Mouse (Mus musculus): ENCODE results near the gene Lrrfip1.

Gene Lrrfip1

DNA sequence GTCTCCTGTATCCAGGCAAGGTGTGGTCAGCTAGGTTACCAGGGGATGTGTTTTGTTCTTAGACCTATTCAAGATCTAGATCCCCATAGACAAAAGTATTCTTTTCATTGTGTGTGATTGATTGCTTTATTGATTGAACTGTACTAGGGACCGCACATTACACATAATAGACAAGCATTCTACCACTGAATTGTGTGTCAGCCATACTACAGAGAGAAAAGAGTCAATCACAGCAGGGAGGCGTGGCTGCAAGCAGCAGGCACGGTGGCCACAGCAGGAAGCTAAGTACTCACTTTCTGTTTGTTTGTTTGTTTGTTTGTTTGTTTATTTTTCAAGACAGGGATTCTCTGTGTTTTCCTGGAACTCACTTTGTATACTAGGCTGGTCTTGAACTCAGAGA is 25.9 kb downstream of the Lrrfip1 start:
- DNase-seq: no peak

DNA sequence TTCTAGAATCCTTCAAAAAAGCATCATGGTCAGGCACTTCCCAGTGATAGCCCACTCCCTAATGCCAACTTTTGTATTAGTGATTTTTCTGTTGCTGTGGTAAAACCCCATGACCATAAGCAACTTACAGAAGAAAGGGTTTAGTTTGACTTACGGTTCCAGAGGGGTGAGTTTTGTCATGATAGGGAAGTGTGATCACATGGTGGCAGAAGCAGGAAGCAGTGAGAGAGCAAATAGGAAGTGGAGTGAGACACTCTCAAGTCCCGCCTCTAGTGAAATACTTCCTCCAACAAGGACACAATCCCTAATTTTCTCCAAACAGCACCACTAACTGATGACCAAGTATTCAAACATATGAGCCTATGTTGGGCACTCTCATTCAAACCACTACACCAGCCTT is 28.4 kb downstream of the Lrrfip1 start:
- DNase-seq: no peak

DNA sequence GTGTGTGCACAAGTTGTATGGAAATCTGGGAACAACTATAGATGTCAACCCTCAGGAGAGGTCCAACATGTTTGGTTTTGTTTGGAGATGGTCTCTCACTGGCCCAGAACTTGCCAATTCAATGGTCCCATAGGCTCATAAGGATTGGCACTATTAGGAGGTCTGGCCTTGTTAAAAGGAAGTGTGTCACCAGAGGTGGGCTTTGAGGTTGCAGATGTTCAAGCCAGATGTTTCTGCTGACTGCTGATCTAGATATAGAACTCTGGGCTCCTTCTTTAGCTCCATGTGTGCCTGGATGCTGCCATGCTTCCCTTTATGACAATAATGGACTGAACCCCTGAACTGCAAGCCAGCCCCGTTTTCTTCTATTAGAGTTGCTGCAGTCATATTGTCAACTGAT is 31.8 kb downstream of the Lrrfip1 start:
- no peak for DNase-seq

DNA sequence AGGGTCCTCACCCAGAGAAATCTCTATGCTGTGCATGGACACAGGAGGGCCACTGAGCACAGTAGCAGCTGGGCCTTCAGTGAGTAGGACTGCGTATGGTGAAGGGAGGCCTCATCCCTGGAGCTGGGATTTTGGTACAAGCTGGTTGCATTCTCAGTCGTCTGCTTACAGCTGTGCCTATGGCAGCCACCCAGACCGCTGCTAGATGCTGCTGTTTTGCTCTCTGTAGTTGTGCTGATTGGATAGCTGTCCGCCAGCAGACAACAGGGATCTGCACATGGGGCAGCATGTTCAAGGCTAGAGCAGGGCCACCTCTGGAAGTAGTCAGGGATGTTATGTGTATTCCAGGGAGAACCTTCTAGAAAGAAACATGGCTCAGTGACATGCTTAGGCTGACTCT is 33.0 kb downstream of the Lrrfip1 start:
- no peak for DNase-seq

DNA sequence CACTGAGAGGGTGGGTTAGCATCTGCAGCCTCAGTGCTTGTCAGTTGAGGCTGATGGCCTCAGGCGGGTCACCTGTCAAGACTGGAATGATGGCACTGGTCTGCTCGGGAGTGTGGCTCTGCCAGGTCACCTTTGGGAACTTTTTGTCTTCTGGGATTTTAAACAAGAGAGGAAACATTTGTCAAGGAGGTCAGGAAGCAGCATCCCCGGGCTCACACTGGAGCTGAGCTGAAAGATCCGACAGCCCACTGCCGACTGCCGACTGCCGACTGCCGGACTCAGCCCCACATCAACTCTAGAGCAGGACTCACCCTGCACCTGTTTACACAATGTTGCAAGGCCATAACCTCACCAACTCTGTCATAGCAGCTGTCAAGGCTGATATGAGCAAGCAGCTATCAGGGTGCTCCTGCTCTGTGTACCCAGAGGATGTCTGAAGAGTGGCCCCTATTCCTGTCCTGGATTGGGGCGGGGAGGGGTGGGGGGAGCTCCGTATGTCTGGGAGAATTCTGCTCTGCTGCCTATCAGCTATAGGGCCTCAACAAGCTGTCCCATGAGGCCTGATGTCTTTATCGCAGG is 33.9 kb downstream of the Lrrfip1 start:
- no peak for DNase-seq

DNA sequence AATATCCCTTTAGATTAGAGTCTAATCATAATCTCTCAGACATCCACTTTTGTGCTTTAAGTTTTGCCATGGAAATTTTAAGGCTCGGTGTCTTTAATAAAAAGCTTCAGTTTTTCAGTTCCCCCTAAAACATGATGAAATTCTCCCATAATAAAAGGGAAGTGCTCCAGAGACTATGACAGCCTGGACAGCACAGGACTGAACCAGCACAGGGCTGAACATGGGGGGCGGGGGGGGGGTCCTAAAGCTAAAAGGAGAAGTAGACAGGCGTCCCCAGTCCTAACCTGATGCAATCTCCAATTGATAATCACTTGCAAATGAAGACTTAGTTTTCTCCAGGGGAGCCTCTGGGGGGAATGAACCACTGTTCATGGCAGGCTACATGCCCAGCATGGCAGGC is 36.0 kb downstream of the Lrrfip1 start:
- no peak for DNase-seq

DNA sequence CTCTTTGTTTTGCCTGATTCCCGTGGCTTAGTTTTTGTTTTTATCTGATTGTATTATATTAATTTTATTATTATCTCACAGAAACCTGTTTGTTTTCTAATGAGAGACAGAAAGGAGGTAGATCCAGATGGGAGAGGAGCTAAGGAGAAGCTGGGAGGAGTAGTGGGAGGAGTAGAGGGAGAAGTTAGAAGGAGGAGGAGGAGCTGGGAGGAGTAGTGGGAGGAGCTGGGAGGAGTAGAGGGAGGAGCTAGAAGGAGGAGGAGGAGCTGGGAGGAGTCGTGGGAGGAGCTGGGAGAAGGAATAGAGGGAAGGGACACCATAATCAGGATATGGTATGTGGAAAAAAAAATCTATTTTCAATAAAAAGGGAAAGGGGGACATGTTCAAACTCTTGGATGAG is 36.7 kb downstream of the Lrrfip1 start:
- no peak for DNase-seq

DNA sequence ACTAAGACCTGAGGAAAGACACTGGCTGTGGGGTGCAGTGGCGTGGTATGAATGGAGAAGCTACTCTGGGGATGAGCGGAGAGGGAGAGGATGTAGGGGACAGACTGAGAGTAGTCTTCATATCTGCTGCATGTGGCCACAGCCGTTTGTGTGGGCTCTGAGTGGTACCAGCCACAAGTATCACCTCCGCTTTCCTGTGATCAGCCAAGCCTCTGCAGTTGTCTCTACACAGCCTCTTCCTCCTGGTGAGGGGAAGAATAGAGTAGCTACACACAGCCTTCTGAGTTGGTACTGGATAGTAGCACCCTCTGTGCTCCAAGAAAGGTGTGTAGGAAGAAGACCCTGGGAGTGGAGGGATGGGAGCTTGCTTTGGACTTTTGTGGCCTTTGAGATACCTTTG is 38.7 kb downstream of the Lrrfip1 start:
- no peak for DNase-seq

DNA sequence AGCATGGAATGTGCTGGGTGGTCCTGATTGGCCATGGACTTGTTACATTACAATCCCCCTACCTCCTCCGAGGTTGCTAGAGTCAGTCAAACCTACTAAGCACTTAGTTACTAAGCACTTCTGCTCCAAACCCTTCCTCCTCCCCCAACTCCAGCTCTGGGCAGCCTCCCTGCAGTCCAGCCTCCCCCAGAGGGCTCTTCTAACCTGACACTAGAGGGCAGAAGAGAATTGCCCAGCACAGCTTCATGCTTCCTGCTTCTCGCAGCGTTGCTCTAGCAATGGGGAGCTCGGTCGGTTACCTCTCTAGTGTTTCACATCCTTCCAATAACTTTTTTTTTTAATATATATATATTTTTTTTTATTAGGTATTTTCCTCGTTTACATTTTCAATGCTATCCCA is 39.5 kb downstream of the Lrrfip1 start:
- DNase-seq: no peak

DNA sequence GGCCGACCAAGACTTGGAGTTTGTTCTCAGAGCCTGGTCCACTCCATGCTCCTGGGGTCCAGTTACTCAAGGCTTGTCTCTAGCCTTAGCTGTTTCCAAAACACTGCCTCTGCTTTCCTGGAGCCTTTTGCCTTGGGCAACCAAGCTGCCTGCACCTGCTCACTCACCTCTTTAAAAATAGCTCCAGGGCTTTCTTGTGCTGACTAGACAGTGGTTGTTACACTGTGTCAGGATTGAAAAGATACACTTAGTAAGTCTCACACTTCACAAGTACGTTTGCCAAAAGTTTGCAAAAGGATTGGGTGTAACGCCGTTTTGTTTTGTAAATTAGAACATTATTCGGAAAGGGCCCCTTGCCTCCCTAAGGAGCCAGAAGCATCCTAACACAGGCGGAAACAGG is 40.0 kb downstream of the Lrrfip1 start:
- DNase-seq: no peak

DNA sequence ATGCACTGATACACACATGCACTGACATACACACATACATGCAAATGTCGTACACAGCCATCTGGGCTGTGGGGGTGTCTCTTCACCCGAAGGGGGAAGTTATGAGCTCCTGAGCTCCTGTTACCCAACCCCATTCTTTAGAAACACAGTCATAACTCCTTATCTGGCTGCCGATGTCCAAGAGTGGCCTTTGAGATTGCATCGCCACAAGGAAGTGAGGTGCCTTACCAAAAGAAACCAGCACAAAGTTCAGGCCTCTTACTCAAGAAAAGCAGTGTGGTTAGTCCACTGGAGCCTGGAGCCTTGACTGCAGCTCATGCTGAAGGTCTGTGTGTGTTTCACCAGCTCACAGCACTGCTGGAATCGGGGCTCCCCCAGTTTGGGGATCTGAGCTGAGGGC is 43.1 kb downstream of the Lrrfip1 start:
- no peak for DNase-seq

DNA sequence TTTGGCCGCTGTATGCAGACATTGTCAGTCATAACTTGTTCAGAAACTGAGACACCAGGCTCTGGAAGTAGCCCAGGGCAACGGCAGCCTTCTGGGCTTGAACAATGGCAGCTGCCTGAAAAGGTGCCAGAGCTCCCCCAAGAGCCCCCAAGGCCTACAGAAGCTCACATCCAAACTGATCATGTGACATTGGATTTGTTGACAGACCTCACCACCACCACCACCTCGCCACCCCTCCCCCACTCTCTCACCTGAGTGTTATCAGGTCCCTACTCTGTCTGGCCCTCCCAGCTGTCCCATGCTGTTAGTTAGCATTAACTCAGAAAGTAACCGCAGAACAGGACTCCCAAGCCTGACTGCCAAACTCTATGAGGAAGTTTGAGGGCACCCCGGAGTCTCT is 44.7 kb downstream of the Lrrfip1 start:
- DNase-seq: no peak

DNA sequence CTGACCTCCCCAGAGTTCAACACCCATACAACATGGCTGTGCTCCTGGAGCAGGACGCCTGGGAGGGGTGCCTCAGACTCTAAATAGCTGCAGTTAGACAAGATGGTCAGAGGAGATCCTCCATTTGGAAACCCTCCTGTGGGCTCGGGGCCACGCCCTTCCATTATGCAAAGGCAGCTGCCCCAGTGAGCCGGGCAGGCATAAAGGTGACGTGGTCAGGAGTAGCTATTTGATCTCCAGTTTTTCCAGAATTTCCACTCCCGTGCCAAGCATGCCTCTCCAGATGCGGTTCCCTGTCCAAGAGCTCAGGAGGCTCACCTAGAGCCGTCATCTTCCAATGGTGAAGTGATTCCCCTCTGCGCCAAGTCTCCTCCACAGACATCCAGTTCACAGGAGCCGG is 45.6 kb downstream of the Lrrfip1 start:
- DNase-seq: no peak

DNA sequence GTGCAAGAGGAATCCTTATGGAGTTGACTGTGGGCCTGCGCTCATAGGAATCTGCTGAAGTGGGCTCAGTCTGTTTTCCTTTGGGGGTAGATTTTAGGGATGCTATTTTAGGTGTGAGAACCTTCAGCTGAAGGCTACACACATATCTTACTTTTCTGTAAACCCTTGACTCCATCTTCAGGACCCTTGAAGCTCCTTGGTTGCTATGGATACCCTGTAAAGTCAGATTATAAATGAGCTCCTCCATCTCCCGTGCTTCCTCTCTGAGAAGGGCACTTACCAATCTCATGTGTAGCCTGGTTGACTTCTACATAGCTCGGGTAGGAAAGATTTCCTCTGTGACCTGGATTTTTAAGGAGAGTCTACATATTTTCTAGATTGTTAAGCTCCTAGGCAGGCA is 46.1 kb downstream of the Lrrfip1 start:
- DNase-seq: no peak

DNA sequence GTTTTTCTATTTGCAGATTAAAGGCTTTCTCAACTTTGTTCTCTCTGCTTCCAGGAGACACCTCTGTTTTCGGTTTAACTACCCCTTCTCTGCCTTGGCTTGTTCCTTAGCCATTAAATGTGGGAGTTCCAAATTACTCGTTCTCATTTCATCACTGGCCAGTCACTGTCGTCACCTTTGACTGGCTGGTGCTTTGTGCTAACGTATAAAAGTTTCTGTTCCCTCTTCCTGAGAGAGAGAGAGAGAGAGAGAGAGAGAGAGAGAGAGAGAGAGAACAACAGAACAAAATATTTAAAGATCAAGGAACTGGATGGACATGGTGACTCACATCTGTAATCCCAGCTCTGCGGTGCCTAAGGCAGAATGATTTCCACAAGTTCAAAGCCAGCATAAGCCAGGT is 47.7 kb downstream of the Lrrfip1 start:
- DNase-seq: no peak

DNA sequence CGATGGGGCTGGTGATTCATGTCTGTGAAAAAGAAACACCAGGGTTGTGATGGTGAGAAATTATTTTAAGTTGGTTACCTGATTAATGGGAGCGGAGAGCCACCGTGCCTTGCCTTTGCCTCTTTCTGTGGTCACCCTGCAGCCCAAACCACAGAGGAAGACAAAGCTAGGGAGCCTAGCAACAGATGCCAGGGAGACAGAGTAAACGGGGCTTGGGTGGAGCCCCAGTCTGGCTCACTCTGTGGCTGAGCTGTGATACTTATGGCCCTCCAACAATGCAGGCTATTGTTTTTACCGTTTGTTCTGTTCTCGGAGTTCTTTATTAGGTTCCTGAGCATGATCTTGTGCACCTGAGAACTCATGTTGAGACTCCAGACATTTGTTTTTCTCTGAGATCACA is 50.8 kb downstream of the Lrrfip1 start:
- DNase-seq: no peak

DNA sequence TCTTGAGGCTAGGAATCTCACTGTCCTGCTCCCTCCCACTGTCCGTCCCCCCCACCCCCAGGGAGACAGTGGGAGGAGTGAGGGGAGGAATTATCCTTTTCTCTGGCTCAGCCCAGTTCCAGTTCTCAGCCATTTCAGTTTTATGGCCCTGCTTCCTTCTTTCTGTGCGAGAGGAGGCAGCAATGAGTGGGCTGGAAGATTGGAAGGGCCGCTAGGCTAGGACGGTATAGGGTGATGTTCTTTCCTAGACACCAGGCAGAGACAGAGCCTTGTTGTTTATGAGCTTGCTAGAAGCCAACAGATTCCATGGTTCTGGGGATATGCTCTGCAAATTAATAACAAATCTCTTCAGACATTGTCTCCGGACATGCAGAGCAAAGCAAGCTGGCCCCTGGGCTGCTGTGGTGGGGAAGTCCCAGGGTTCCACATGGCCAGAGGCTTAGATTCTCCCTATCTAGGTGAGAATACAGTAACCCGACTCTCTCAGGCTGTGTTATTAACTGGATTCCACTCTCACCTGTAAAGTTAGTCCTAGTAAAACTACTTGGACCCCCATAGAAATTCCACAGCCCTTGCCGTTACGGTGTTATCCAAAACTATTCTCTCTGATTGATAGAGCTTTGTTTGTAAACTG is 53.0 kb downstream of the Lrrfip1 start:
- DNase-seq: no peak

DNA sequence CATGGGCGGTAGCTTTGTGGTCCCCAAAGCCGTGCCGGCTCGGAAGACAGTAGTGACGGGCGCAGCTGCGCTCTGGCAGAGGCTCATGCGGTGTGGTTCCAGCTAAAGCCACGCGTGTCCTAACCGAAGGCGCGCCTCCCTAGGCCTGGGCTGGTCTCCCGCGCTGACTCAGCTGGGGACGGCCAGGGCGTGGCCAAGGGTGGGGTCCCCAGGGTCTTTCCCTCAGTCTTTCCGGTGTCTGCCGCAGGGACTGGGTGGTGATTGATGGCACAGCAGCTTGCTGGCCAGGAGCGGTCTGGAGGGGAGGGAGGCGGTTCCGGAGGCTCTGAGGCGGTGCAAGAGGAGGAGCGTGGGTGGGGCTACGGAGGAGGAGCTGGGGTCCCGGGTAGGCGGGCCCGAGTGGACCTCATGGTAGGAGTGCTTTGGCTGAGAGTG is 54.2 kb downstream of the Lrrfip1 start:
- peak; percentile 93 for DNase-seq

DNA sequence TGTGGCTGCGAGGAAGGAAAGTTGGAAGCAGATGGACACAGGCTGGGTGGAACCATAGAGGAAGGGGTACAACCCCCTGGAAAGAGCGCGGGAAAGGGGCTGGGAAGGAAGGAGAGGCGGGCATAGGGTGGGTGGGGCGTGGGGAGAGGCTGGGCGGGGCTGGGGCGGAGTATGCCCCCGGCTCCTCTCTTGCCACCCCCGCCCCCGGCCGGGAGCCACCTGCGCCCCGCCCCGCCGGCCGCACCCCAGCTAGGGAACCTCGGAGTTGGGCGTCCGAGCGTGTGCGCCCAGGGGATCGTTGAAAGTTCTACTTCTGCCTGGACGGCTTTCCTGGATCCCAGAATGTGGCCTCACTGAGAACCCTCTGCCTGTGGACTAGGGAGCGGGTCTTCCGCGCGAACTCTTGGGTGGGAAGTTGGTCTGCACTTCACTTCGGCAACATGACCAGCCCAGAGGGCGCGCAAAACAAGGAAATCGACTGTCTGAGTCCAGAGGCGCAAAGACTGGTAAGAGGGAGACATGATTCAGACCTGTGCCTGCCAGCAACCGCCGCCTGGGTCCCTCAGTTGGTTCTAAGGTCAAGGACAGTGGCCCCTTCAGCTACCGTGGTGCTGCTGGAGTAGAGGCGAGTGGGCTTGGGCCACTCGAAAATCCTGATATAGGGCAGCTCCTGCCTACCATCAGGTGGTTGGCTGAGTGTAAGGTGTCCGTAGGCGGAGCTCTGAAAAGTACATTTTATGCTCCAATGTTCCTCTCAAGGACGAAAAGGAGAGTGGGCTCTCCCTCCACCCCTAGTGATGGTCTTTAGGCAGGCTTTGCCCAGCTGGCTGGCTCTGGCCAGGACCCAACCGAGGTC is 54.9 kb downstream of the Lrrfip1 start:
- peak; percentile 77 for DNase-seq

DNA sequence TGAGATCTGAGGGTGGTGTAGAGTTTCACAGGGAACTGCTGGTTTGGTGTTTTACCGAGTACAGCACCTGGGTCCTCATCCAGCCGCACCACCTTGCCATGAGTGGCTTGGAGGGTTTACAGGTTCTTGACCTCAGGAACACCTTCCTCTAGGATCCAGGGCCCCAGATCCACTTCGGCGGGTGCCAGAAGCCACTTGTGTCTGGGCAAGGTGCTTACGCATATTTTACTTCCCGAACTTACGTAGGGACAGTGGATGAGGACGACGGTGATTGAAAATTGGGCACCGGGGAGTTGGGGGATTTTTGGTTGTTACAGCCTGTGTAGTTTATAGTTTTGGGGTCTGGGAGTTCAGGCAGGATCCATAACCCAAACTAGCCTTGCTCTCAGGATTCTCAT is 55.5 kb downstream of the Lrrfip1 start:
- DNase-seq: no peak

DNA sequence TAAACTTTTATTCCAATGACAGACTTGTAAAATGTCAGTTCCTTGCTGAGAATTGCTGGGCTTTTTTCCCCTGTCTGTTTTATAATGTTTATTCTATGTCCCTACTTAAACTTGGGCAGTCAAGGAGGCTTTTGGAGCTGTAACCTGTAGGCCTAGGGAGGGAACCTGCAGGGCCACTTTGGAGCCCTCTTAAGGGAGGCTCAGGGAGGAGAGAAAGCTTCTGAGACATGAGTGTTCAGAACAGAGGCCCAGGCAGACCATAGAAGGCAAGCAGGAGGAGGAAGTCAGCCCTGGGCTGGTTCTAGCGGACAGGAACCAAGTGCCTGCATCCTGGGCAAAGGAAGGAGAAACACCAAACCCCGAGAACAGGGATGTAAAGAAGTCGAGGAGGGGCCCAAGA is 56.3 kb downstream of the Lrrfip1 start:
- DNase-seq: no peak

DNA sequence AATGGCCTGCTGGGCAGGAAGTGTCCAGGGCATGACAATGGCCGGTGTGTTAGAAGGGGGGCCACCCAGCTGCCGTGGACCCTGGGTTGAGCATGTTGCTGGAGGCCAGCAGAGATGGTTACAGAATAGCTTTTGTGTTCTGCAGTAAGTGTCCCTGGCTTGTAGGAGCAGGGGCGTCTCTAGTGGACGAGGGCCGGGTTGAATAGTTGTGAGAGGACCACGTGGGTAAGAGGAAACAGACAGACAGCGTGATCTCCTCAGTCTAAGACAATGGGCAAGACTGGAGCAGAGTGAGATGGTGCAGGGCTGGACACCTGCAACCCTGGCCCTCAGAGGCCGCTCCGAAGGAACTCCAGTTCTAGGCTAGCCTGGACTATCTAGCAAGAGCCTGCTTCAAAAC is 57.2 kb downstream of the Lrrfip1 start:
- no peak for DNase-seq

DNA sequence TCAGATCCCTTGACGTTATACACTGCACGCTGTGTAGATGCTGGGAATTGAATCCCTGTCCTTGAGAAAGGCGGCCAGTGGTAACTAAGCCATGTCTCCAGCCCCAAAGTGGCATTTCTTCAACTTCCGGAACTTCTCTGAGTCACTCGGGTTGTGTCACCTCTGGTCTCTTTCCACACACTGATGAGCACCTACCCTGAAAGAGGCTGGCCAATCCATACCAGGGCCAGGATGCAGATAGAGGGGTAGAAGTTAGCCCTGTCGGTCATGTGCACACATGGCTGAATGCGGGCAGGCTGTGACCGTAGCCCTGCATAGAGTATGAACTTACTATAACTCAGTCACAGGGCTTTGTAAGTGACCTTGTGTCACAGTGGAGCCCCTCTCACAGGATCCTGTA is 57.9 kb downstream of the Lrrfip1 start:
- no peak for DNase-seq

Measured in embryo, embryonic 11 days (tissue).